Comparison of ENCODE assay signal across 1 mouse cellular context in the genomic region with DNA sequence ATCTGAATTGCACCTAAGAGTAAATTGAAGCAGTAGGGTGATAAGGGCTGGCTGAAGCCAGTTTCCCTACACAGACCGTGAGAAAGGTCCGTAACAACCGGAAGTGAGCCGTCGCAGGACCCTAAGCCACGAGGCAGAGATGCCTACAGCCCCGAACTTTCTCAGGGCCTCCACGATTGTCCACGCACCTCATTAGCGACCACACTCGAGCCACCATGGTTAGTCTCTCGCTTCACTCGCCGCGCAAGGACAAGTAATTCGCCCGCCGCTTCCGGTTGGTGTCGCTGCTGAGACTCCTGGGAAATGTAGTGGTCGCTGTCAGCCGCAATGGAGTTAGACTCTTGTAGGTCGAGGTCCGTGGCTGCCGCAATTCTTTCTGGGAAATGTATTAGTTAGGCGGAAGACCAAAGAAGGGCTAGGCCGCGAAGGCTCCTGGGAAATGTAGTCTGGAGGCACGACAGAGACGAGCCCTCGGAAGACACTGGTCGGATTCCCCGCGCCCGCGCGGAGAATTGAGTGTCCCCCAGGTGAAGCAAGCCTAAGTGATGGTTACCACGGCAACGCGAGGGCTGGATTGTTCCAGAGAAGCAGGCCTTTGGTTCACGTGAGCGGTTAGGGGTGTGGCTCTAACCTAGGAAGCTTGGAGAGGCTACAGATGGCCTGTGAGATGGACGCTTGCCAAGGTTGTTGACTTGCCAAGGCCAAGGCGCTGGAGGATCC.
A peak's percentile ranks its signal among the peaks of the same experiment; 100 is the strongest.
TF ChIP-seq lines count a peak whose summit lies in the region.

TSS of gene 2410015M20Rik (minus strand) at position 320 of the 720 bp plus-strand sequence.

TF ChIP-seq in MEL, 35 proteins besides CTCF, POLR2A, EP300 and RAD21 (continued from another document):
- TF ChIP-seq ZKSCAN1 (IDR thresholded peaks at IDR 0.05; ENCODE audit: low read depth, low read length) (no peak), NELFE (IDR thresholded peaks at IDR 0.05; ENCODE audit: low read depth, low read length) (peak; percentile 96), BHLHE40 (IDR thresholded peaks at IDR 0.05; ENCODE audit: borderline replicate concordance, low read depth, low read length) (peak; percentile 93), MAX (IDR thresholded peaks at IDR 0.05; ENCODE audit: low read length) (peak; percentile 76), TCF12 (IDR thresholded peaks at IDR 0.05; ENCODE audit: low read depth, low read length) (peak; percentile 58; the same call in 1 of the 2 replicates), RCOR1 (IDR thresholded peaks at IDR 0.05; ENCODE audit: low read depth, low read length) (no peak; the same call in 1 of the 2 replicates), HCFC1 (IDR thresholded peaks at IDR 0.05; ENCODE audit: low read depth, low read length) (peak; percentile 99), USF1 (IDR thresholded peaks at IDR 0.05; ENCODE audit: low read depth, low read length) (peak; percentile 84; the same call in 1 of the 2 replicates), ZMIZ1 (IDR thresholded peaks at IDR 0.05; ENCODE audit: low read depth, low read length) (peak; percentile 91; the same call in 1 of the 2 replicates)
